Mouse (Mus musculus) liver, embryonic 15.5 days (tissue): ENCODE data around the gene Cenpc1. TPM values are rescaled to one million over a fixed set of nuclear protein-coding genes. Genes with fewer than 3 reads are reported as not detected.
A peak's percentile ranks its signal among the peaks of the same experiment; 100 is the strongest.

Experiments used
- ATAC-seq: fragments of 200-750 bp; cut with Nextera tagmentation; 2 replicates; pipeline ENCODE4 v1.8.0; 2017; ENCODE audit warnings: moderate number of reproducible peaks, mild to moderate bottlenecking, moderate library complexity; ENCODE audit not compliant: insufficient read depth
- H3K27ac ChIP-seq: fragments of 300-500 bp; sonication (generic); replicated peaks from 2 replicates; pipeline ENCODE4 v1.5.1; 2015; ENCODE audit warnings: mild to moderate bottlenecking, inconsistent platforms
- H3K27me3 ChIP-seq: fragments of 300-500 bp; sonication (generic); 2 replicates; pipeline ENCODE4 v1.6.1; 2015; ENCODE audit warnings: mild to moderate bottlenecking, inconsistent platforms
- H3K36me3 ChIP-seq: fragments of 300-500 bp; sonication (generic); replicated peaks from 2 replicates; pipeline ENCODE4 v1.6.1; 2015; ENCODE audit warnings: moderate library complexity, mild to moderate bottlenecking, inconsistent platforms
- H3K4me1 ChIP-seq: fragments of 300-500 bp; sonication (generic); replicated peaks from 2 replicates; pipeline ENCODE4 v1.6.1; 2015; ENCODE audit warnings: inconsistent platforms
- H3K4me2 ChIP-seq: fragments of 300-500 bp; sonication (generic); 2 replicates; pipeline ENCODE4 v1.6.1; 2015; ENCODE audit warnings: moderate library complexity, mild to moderate bottlenecking, inconsistent platforms
- H3K4me3 ChIP-seq: fragments of 300-500 bp; sonication (generic); replicated peaks from 2 replicates; pipeline ENCODE4 v1.5.1; 2015; ENCODE audit warnings: mild to moderate bottlenecking, inconsistent platforms
- H3K9ac ChIP-seq: fragments of 300-500 bp; sonication (generic); 2 replicates; pipeline ENCODE4 v1.6.1; 2015; ENCODE audit warnings: moderate library complexity, mild to moderate bottlenecking, inconsistent platforms
- H3K9me3 ChIP-seq: fragments of 300-500 bp; sonication (generic); replicated peaks from 2 replicates; pipeline ENCODE4 v1.6.1; 2016; ENCODE audit warnings: inconsistent platforms
- whole genome bisulfite sequencing: fragments of 180-500 bp; shearing (Covaris S2); methylation state at CpG from one replicate; pipeline ENCODE4 v1.1.7; 2015; ENCODE audit warnings: mixed read lengths; ENCODE audit not compliant: insufficient replicate concordance; 5-methylcytosine and 5-hydroxymethylcytosine counted together
- polyA plus RNA-seq: library from polyadenylated mRNA; unstranded; fragments of >200 nt; fragmentation: Nextera tagmentation; extraction: Ambion mirVana; gene quantifications from 2 replicates; pipeline ENCODE4 v1.2.1, GENCODE M21; 2015

The Cenpc1 gene
- polyA plus RNA-seq: 12.9 and 14.6 TPM in 2 replicates

- peak; percentile 93 for ATAC-seq
- Histone ChIP-seq H3K27me3 (no peaks in the 10 kb centered on the region), H3K4me3 (peak within 1 kb of the TSS; percentile 87), H3K9ac (peak within 1 kb of the TSS; percentile 83), H3K27ac (peak within 1 kb of the TSS; percentile 97), H3K4me1 (peaks cover 44% of the 10 kb centered on the region), H3K36me3 (no peaks in the 10 kb centered on the region), H3K4me2 (peak within 1 kb of the TSS; percentile 85), H3K9me3 (no peaks in the 10 kb centered on the region)
- under 1% methylated on average over 60 of the region's 60 CpGs for WGBS
Measured at GRCm38 (mm10) chr5:86065101-86065875, at the start of gene Cenpc1. Gene Cenpc1 (minus strand): TSS chr5:86065583.

GRCm38 (mm10) chr5:86113997-86114396 lies 48.6 kb upstream of the Cenpc1 start:
- ATAC-seq: no peak
- no peak overlapping the region for H3K27ac ChIP-seq

GRCm38 (mm10) chr5:86113037-86113436 lies 47.7 kb upstream of the Cenpc1 start:
- Histone ChIP-seq H3K27ac (no peak overlapping the region), H3K36me3 (0 out of 2 replicates have a peak, but pooled peaks cover 4% of the 10 kb centered on the region), H3K9ac (no peak overlapping the region), H3K4me1 (no peaks in the 10 kb centered on the region), H3K27me3 (no peaks in the 10 kb centered on the region), H3K4me2 (no peak overlapping the region), H3K4me3 (no peak overlapping the region), H3K9me3 (no peaks in the 10 kb centered on the region)
- ATAC-seq: no peak
- 61% methylated on average over 2 of the region's 2 CpGs for WGBS

More at GRCm38 (mm10) chr5:86113997-86114396, 48.6 kb upstream of the Cenpc1 start:
- no peak overlapping the region for H3K4me3 ChIP-seq
- H3K9ac ChIP-seq: no peak overlapping the region
- no peaks in the 10 kb centered on the region for H3K9me3 ChIP-seq
- WGBS: 49% methylated on average over 1 of the region's 1 CpGs
- no peaks in the 10 kb centered on the region for H3K27me3 ChIP-seq
- H3K4me1 ChIP-seq: no peaks in the 10 kb centered on the region
- H3K4me2 ChIP-seq: no peak overlapping the region
- peaks cover 10% of the 10 kb centered on the region; the same call in 1 of the 2 replicates for H3K36me3 ChIP-seq

- 62% methylated on average over 1 of the region's 1 CpGs for WGBS
- no peak overlapping the region for H3K4me2 ChIP-seq
- H3K9ac ChIP-seq: no peak overlapping the region
- no peak overlapping the region for H3K27ac ChIP-seq
- no peak overlapping the region for H3K4me3 ChIP-seq
- 0 out of 2 replicates have a peak, but pooled peaks cover 4% of the 10 kb centered on the region for H3K36me3 ChIP-seq
- H3K4me1 ChIP-seq: no peaks in the 10 kb centered on the region
- H3K9me3 ChIP-seq: no peaks in the 10 kb centered on the region
- H3K27me3 ChIP-seq: no peaks in the 10 kb centered on the region
- no peak for ATAC-seq
Measured at GRCm38 (mm10) chr5:86111074-86111473, 45.7 kb upstream of the Cenpc1 start.

- 59% methylated on average over 2 of the region's 2 CpGs for WGBS
- Histone ChIP-seq H3K36me3 (no peaks in the 10 kb centered on the region), H3K27me3 (no peaks in the 10 kb centered on the region)
Measured at GRCm38 (mm10) chr5:86106610-86107009, 41.2 kb upstream of the Cenpc1 start.

GRCm38 (mm10) chr5:86102176-86102575 lies 36.8 kb upstream of the Cenpc1 start:
- H3K9me3 ChIP-seq: no peaks in the 10 kb centered on the region
- H3K4me2 ChIP-seq: no peak overlapping the region
- no peaks in the 10 kb centered on the region for H3K4me1 ChIP-seq
- no peak for ATAC-seq
- H3K9ac ChIP-seq: no peak overlapping the region
- H3K27me3 ChIP-seq: no peaks in the 10 kb centered on the region
- no peak overlapping the region for H3K4me3 ChIP-seq
- H3K36me3 ChIP-seq: no peaks in the 10 kb centered on the region
- no peak overlapping the region for H3K27ac ChIP-seq
- WGBS: 89% methylated on average over 2 of the region's 2 CpGs

More at GRCm38 (mm10) chr5:86106610-86107009, 41.2 kb upstream of the Cenpc1 start:
- Histone ChIP-seq H3K9me3 (no peaks in the 10 kb centered on the region), H3K4me3 (no peak overlapping the region), H3K27ac (no peak overlapping the region), H3K4me2 (no peak overlapping the region), H3K9ac (no peak overlapping the region), H3K4me1 (no peaks in the 10 kb centered on the region)
- no peak for ATAC-seq

GRCm38 (mm10) chr5:86100621-86101020 lies 35.2 kb upstream of the Cenpc1 start:
- no peak overlapping the region for H3K27ac ChIP-seq
- H3K36me3 ChIP-seq: no peaks in the 10 kb centered on the region
- no peak overlapping the region for H3K4me3 ChIP-seq
- WGBS: 44% methylated on average over 3 of the region's 3 CpGs
- no peaks in the 10 kb centered on the region for H3K27me3 ChIP-seq
- ATAC-seq: no peak
- H3K9me3 ChIP-seq: no peaks in the 10 kb centered on the region
- H3K4me2 ChIP-seq: no peak overlapping the region
- H3K9ac ChIP-seq: no peak overlapping the region
- H3K4me1 ChIP-seq: no peaks in the 10 kb centered on the region

- no peak overlapping the region for H3K4me3 ChIP-seq
- no peak overlapping the region for H3K4me2 ChIP-seq
- H3K9ac ChIP-seq: no peak overlapping the region
- H3K4me1 ChIP-seq: 0 out of 2 replicates have a peak, but pooled peaks cover 7% of the 10 kb centered on the region
- WGBS: 22% methylated on average over 3 of the region's 3 CpGs
- no peak overlapping the region for H3K27ac ChIP-seq
- no peaks in the 10 kb centered on the region for H3K27me3 ChIP-seq
- ATAC-seq: no peak
- no peaks in the 10 kb centered on the region for H3K9me3 ChIP-seq
- no peaks in the 10 kb centered on the region for H3K36me3 ChIP-seq
Measured at GRCm38 (mm10) chr5:86098988-86099387, 33.6 kb upstream of the Cenpc1 start.

- no peak overlapping the region for H3K9ac ChIP-seq
- 0 out of 2 replicates have a peak, but pooled peaks cover 7% of the 10 kb centered on the region for H3K4me1 ChIP-seq
- H3K36me3 ChIP-seq: no peaks in the 10 kb centered on the region
- WGBS: 47% methylated on average over 9 of the region's 9 CpGs
- H3K27ac ChIP-seq: no peak overlapping the region
- no peaks in the 10 kb centered on the region for H3K9me3 ChIP-seq
- no peaks in the 10 kb centered on the region for H3K27me3 ChIP-seq
- no peak overlapping the region for H3K4me3 ChIP-seq
- H3K4me2 ChIP-seq: no peak overlapping the region
- no peak for ATAC-seq
Measured at GRCm38 (mm10) chr5:86094754-86095153, 29.4 kb upstream of the Cenpc1 start.

GRCm38 (mm10) chr5:86086751-86087150 lies 21.4 kb upstream of the Cenpc1 start:
- Histone ChIP-seq H3K27ac (no peak overlapping the region), H3K4me1 (no peaks in the 10 kb centered on the region), H3K4me3 (no peak overlapping the region), H3K4me2 (no peak overlapping the region), H3K36me3 (no peaks in the 10 kb centered on the region), H3K9ac (no peak overlapping the region), H3K27me3 (no peaks in the 10 kb centered on the region), H3K9me3 (no peaks in the 10 kb centered on the region)
- 41% methylated on average over 6 of the region's 6 CpGs for WGBS
- ATAC-seq: no peak

GRCm38 (mm10) chr5:86084979-86085378 lies 19.6 kb upstream of the Cenpc1 start:
- no peak overlapping the region for H3K4me2 ChIP-seq
- H3K27me3 ChIP-seq: no peaks in the 10 kb centered on the region
- no peaks in the 10 kb centered on the region for H3K9me3 ChIP-seq
- no peaks in the 10 kb centered on the region for H3K4me1 ChIP-seq
- H3K27ac ChIP-seq: no peak overlapping the region
- no peak for ATAC-seq
- H3K9ac ChIP-seq: no peak overlapping the region
- H3K36me3 ChIP-seq: no peaks in the 10 kb centered on the region
- 47% methylated on average over 7 of the region's 7 CpGs for WGBS
- H3K4me3 ChIP-seq: no peak overlapping the region
